Mouse (Mus musculus): ENCODE data around the gene Acsl3.

Gene Acsl3

GRCm38 (mm10) chr1:78737646-78738045 is 80.0 kb downstream of the Acsl3 start:
- no peak for DNase-seq (ENCODE audit: extremely low read depth, low read depth, low spot score)

GRCm38 (mm10) chr1:78740676-78741075 is 83.1 kb downstream of the Acsl3 start:
- DNase-seq (ENCODE audit: extremely low read depth, low read depth, low spot score), result no peak

- no peak for DNase-seq (ENCODE audit: extremely low read depth, low read depth, low spot score)
These were observed 84.6 kb downstream of the Acsl3 start for GRCm38 (mm10) chr1:78742198-78742597.

- no peak for DNase-seq (ENCODE audit: extremely low read depth, low read depth, low spot score)
These were observed 85.7 kb downstream of the Acsl3 start for GRCm38 (mm10) chr1:78743318-78743717.

GRCm38 (mm10) chr1:78745230-78745777 is 87.7 kb downstream of the Acsl3 start:
- no peak for DNase-seq (ENCODE audit: extremely low read depth, low read depth, low spot score)

Measured in fat pad, adult 2 months (tissue).